Mouse (Mus musculus) forebrain, embryonic 10.5 days (tissue): ENCODE measurements around the gene Dazap2. TPM values are rescaled to one million over a fixed set of nuclear protein-coding genes. Genes with fewer than 3 reads are reported as not detected.
A peak's percentile ranks its signal among the peaks of the same experiment; 100 is the strongest.
"Not testable (repeated sequence)": the region's sequence is repeated elsewhere in the genome, so short reads cannot be mapped to it uniquely, and the experiment has no call there.

ENCODE experiments used
- DNase-seq: peaks from one replicate; pipeline ENCODE4 v3.0.0-alpha.2; 2017; ENCODE audit warnings: low spot score; ENCODE audit errors: extremely low spot score
- H3K27ac ChIP-seq: fragments of 300-500 bp; sonication (generic); 2 replicates; pipeline ENCODE4 v1.5.1; 2016; ENCODE audit warnings: mild to moderate bottlenecking
- H3K27me3 ChIP-seq: fragments of 300-500 bp; sonication (generic); 2 replicates; pipeline ENCODE4 v1.6.1; 2016; ENCODE audit warnings: mild to moderate bottlenecking; ENCODE audit not compliant: poor library complexity, severe bottlenecking
- H3K36me3 ChIP-seq: fragments of 300-500 bp; sonication (generic); replicated peaks from 2 replicates; pipeline ENCODE4 v1.6.1; 2016; ENCODE audit warnings: mild to moderate bottlenecking, moderate library complexity
- H3K4me1 ChIP-seq: fragments of 300-500 bp; sonication (generic); 2 replicates; pipeline ENCODE4 v1.6.1; 2016
- H3K4me3 ChIP-seq: fragments of 300-500 bp; sonication (generic); 2 replicates; pipeline ENCODE4 v1.5.1; 2016; ENCODE audit warnings: mild to moderate bottlenecking, moderate library complexity
- H3K9me3 ChIP-seq: fragments of 300-500 bp; sonication (generic); 2 replicates; pipeline ENCODE4 v1.6.1; 2016; ENCODE audit warnings: mild to moderate bottlenecking, moderate library complexity
- WGBS: fragments of 180-500 bp; shearing (Covaris S2); methylation state at CpG from one replicate; pipeline ENCODE4 v1.1.7; 2016; 5-methylcytosine and 5-hydroxymethylcytosine counted together
- polyA plus RNA-seq: library from polyadenylated mRNA; unstranded; fragments of >200 nt; fragmentation: Nextera tagmentation; extraction: Ambion mirVana; gene quantifications from 2 replicates; pipeline ENCODE4 v1.2.1, GENCODE M21; 2016

Dazap2 gene
- polyA plus RNA-seq, 1 experiment from 2014 or later: 214 TPM

GRCm38 (mm10) chr15:100590436-100590835 is 24.7 kb upstream of the Dazap2 start:
- DNase-seq: no peak
- no peaks in the 10 kb centered on the region for H3K9me3 ChIP-seq
- H3K36me3 ChIP-seq: peaks cover 12% of the 10 kb centered on the region
- 79% methylated on average over 8 of the region's 8 CpGs for WGBS
- peaks cover 4% of the 10 kb centered on the region; the same call in 1 of the 2 replicates for H3K27me3 ChIP-seq
- H3K4me1 ChIP-seq: peaks cover 3% of the 10 kb centered on the region
- no peak overlapping the region for H3K4me3 ChIP-seq
- no peak overlapping the region for H3K27ac ChIP-seq

DNA sequence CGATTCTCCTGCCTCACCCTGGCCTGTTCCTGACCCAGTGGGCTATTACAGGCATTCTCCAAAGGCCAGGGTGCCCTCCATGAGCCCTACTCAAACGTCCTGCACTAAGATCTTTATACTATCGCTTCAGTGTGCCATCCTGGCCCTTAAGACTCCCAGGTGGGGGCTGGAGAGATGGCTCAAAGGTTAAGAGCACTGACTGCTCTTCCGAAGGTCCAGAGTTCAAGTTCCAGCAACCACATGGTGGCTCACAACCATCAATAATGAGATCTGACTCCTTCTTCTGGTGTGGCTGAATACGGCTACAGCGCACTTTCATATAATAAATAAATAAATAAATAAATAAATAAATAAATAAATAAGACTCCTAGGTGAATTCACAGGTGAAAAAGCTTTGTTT is 22.3 kb upstream of the Dazap2 start:
- Histone ChIP-seq H3K36me3 (no peaks in the 10 kb centered on the region), H3K4me1 (peaks cover 3% of the 10 kb centered on the region), H3K27me3 (peaks cover 6% of the 10 kb centered on the region), H3K27ac (no peak overlapping the region), H3K9me3 (no peaks in the 10 kb centered on the region), H3K4me3 (no peak overlapping the region)
- WGBS: 83% methylated on average over 6 of the region's 6 CpGs
- DNase-seq: no peak

- peaks cover 62% of the 10 kb centered on the region for H3K27me3 ChIP-seq
- H3K27ac ChIP-seq: no peak overlapping the region
- no peaks in the 10 kb centered on the region for H3K36me3 ChIP-seq
- no peaks in the 10 kb centered on the region for H3K9me3 ChIP-seq
- 33% methylated on average over 9 of the region's 9 CpGs for WGBS
- H3K4me3 ChIP-seq: peak overlapping the region; percentile 86
- H3K4me1 ChIP-seq: peaks cover 26% of the 10 kb centered on the region
- DNase-seq: no peak
These were observed 16.8 kb upstream of the Dazap2 start for GRCm38 (mm10) chr15:100598287-100598882.

DNA sequence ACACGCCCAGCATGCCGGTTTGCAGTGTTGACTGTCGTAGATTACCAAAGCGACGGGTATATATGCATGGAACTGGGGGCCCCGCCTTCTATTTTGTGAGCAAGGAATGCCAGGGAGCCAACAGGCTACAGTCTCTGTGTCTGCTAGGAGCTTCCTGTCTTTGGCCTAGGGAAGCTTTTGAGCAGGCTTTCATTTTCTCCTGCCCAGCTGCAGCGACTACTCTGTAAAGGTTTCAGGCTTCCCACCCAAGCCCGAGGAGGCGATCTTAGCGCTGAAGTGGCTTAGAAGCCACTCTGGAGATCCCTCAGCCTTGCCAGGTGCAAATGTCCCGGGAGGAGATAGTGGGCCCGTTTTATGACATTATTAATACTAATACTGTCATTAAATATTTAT is 16.3 kb upstream of the Dazap2 start:
- peak overlapping the region; percentile 86 for H3K4me3 ChIP-seq
- WGBS: 5% methylated on average over 12 of the region's 12 CpGs
- peak; percentile 42 for DNase-seq
- peaks cover 66% of the 10 kb centered on the region for H3K27me3 ChIP-seq
- H3K9me3 ChIP-seq: no peaks in the 10 kb centered on the region
- H3K36me3 ChIP-seq: no peaks in the 10 kb centered on the region
- H3K27ac ChIP-seq: peak overlapping the region; percentile 93
- H3K4me1 ChIP-seq: peaks cover 26% of the 10 kb centered on the region

GRCm38 (mm10) chr15:100599276-100600046 is 15.7 kb upstream of the Dazap2 start, which contains the start of gene Pou6f1:
TSS of gene Pou6f1 (minus strand) at chr15:100599984.
- peak; percentile 44 for DNase-seq
- Histone ChIP-seq H3K9me3 (no peaks in the 10 kb centered on the region), H3K4me3 (peak within 1 kb of the TSS; percentile 86), H3K36me3 (no peaks in the 10 kb centered on the region), H3K27ac (peak within 1 kb of the TSS; percentile 93), H3K4me1 (peaks cover 30% of the 10 kb centered on the region), H3K27me3 (peaks cover 72% of the 10 kb centered on the region)
- WGBS: under 1% methylated on average over 69 of the region's 76 CpGs

DNA sequence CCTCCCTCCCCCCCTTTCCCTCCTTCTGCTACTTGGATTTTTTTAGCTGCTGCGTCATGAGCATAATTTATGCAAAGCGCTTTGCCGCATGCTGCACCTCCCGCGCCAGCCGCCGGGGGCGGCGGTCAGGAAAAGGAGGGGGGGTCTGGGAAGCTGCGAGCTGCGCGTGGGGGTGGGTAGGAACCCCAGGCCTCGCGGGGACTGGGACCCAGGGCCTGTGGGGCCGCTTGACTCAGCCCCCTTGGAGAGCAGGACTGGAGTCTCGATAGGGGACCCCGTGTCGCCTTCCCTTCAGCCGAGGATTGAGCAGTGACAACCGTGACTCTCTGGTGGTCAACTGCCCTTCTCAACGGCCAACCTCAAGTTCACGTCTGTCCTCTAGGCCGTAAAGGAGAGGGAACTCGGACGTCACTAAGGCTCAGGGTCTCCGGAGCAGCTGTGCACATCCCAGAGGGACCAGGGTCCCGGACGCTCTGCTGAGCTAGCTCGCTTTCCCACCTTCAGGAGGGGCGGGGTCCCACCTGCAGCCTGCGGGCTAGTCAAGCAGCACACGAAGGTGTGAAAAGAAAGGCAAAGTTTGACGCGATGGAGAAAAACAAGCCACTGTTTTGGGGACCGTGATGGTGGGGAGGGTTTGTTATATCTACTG is 15.0 kb upstream of the Dazap2 start:
- peak overlapping the region; percentile 93 for H3K27ac ChIP-seq
- peak overlapping the region; percentile 86 for H3K4me3 ChIP-seq
- peak; percentile 72 for DNase-seq
- no peaks in the 10 kb centered on the region for H3K9me3 ChIP-seq
- peaks cover 37% of the 10 kb centered on the region for H3K4me1 ChIP-seq
- H3K36me3 ChIP-seq: no peaks in the 10 kb centered on the region
- WGBS: under 1% methylated on average over 34 of the region's 35 CpGs
- H3K27me3 ChIP-seq: peaks cover 79% of the 10 kb centered on the region

DNA sequence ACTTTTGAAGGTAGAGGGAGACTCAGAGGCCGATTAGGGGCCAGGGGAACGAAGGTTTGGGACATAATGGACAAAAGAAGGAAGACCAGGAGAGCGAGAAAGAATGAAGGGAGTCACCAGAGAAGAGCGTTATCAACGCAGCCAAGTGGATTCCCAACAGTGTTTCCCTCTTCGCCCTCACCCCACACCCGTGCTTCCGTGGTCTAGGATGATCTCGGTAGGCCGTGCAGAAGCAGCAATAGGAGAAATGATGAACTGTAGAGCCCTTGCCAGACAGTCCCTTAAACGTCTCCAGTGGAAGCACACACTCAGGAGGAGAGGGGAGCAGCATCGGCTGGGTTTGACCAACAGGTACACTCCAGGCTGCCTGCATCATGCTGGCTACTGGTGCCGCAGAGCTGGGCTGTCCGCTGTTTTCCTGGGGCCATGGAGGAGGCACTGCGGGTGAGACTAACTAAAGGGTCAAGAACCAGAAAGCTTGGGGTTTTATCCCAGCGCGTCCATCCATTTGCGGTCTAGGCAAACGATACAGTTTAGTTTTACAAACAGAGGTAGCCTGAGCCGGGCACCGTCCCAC is 14.4 kb upstream of the Dazap2 start:
- peak; percentile 24 for DNase-seq
- Histone ChIP-seq H3K27ac (no peak overlapping the region), H3K4me1 (peaks cover 41% of the 10 kb centered on the region), H3K4me3 (peak overlapping the region; percentile 86), H3K27me3 (peaks cover 85% of the 10 kb centered on the region), H3K36me3 (no peaks in the 10 kb centered on the region), H3K9me3 (no peaks in the 10 kb centered on the region)
- WGBS: 12% methylated on average over 21 of the region's 21 CpGs

DNA sequence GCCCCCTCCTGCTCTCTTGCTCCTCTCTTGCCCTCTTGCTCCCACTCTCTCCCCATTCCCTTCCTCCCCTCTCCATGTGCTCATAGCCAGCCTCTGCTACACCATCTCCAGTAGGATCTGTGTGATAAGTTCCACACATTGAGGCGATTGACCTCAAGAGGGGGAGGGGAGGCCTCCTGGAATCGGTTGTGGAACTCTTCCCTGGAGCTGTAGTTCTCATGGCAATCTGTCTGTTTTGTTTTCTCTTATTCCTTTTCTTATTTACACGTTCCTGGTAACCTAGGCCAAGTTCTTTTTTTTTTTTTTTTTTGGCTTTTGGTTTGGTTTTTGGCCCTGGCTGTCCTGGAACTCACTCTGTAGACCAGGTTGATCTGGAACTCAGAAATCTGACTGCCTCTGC is 13.5 kb upstream of the Dazap2 start:
- peaks cover 41% of the 10 kb centered on the region for H3K4me1 ChIP-seq
- peaks cover 89% of the 10 kb centered on the region for H3K27me3 ChIP-seq
- no peaks in the 10 kb centered on the region for H3K9me3 ChIP-seq
- no peaks in the 10 kb centered on the region for H3K36me3 ChIP-seq
- no peak for DNase-seq
- H3K27ac ChIP-seq: no peak overlapping the region
- no peak overlapping the region for H3K4me3 ChIP-seq
- WGBS: 47% methylated on average over 3 of the region's 3 CpGs

GRCm38 (mm10) chr15:100606677-100607076 is 8.5 kb upstream of the Dazap2 start:
- Histone ChIP-seq H3K4me1 (peaks cover 19% of the 10 kb centered on the region), H3K27me3 (peaks cover 44% of the 10 kb centered on the region)
- not testable (repeated sequence) for H3K4me3 ChIP-seq, H3K27ac ChIP-seq, H3K9me3 ChIP-seq, DNase-seq, H3K36me3 ChIP-seq
- 92% methylated on average over 8 of the region's 8 CpGs for WGBS

GRCm38 (mm10) chr15:100611951-100612350 is 3.2 kb upstream of the Dazap2 start:
- DNase-seq: no peak
- peaks cover 2% of the 10 kb centered on the region for H3K36me3 ChIP-seq
- H3K9me3 ChIP-seq: no peaks in the 10 kb centered on the region
- 86% methylated on average over 7 of the region's 7 CpGs for WGBS
- no peak overlapping the region for H3K27ac ChIP-seq
- peaks cover 18% of the 10 kb centered on the region for H3K27me3 ChIP-seq
- H3K4me3 ChIP-seq: no peak overlapping the region
- peaks cover 37% of the 10 kb centered on the region for H3K4me1 ChIP-seq

DNA sequence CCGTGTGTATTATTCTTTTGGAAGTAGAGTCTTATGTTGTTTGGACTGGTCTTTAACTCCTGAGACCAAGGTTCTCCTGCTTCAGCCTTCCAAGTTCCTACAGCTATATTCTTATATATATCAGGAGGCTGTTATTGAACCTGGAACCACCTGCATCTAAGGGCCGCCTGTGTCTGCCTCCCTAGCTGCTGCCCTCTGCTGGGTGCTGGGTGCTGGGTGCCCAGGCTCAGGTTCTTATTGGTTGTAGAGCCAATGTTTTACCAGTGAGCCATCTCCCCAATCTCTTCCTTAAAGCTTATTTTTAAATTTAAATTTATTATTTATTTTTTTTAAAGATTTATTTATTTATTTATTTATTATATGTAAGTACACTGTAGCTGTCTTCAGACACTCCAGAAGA is 2.7 kb upstream of the Dazap2 start:
- whole genome bisulfite sequencing: 70% methylated on average over 2 of the region's 2 CpGs
- no peak overlapping the region for H3K27ac ChIP-seq
- no peaks in the 10 kb centered on the region for H3K9me3 ChIP-seq
- peaks cover 18% of the 10 kb centered on the region for H3K27me3 ChIP-seq
- no peak for DNase-seq
- H3K36me3 ChIP-seq: peaks cover 6% of the 10 kb centered on the region
- H3K4me3 ChIP-seq: no peak overlapping the region
- H3K4me1 ChIP-seq: peaks cover 38% of the 10 kb centered on the region

GRCm38 (mm10) chr15:100613584-100613983 is 1.6 kb upstream of the Dazap2 start:
- WGBS: 9% methylated on average over 16 of the region's 16 CpGs
- H3K9me3 ChIP-seq: no peaks in the 10 kb centered on the region
- H3K27me3 ChIP-seq: peaks cover 18% of the 10 kb centered on the region
- H3K36me3 ChIP-seq: peaks cover 18% of the 10 kb centered on the region
- H3K4me1 ChIP-seq: peaks cover 38% of the 10 kb centered on the region
- 0 out of 2 replicates have a peak overlapping the region, but pooled peaks have one; percentile 15 for H3K27ac ChIP-seq
- H3K4me3 ChIP-seq: peak overlapping the region; percentile 34
- peak; percentile 76 for DNase-seq
